Mouse (Mus musculus) midbrain, embryonic 10.5 days (tissue): ENCODE data around the gene Myo16. TPM values are rescaled to one million over a fixed set of nuclear protein-coding genes. Genes with fewer than 3 reads are reported as not detected.

ENCODE experiments used
- DNase-seq: peaks from one replicate; pipeline ENCODE4 v3.0.0-alpha.2; 2017; ENCODE audit warnings: low spot score
- H3K27ac ChIP-seq: fragments of 300-500 bp; sonication (generic); replicated peaks from 2 replicates; pipeline ENCODE4 v1.5.1; 2016; ENCODE audit warnings: mild to moderate bottlenecking
- H3K27me3 ChIP-seq: fragments of 300-500 bp; sonication (generic); 2 replicates; pipeline ENCODE4 v1.6.1; 2016; ENCODE audit warnings: low read depth, mild to moderate bottlenecking; ENCODE audit not compliant: poor library complexity, severe bottlenecking
- H3K36me3 ChIP-seq: fragments of 300-500 bp; sonication (generic); 2 replicates; pipeline ENCODE4 v1.6.1; 2016; ENCODE audit warnings: mild to moderate bottlenecking, moderate library complexity
- H3K4me1 ChIP-seq: fragments of 300-500 bp; sonication (generic); 2 replicates; pipeline ENCODE4 v1.6.1; 2016
- H3K4me3 ChIP-seq: fragments of 300-500 bp; sonication (generic); 2 replicates; pipeline ENCODE4 v1.5.1; 2016; ENCODE audit warnings: mild to moderate bottlenecking, moderate library complexity
- H3K9me3 ChIP-seq: fragments of 300-500 bp; sonication (generic); replicated peaks from 2 replicates; pipeline ENCODE4 v1.6.1; 2016; ENCODE audit warnings: mild to moderate bottlenecking
- WGBS: fragments of 180-500 bp; shearing (Covaris S2); methylation state at CpG from one replicate; pipeline ENCODE4 v1.1.7; 2016; 5-methylcytosine and 5-hydroxymethylcytosine counted together
- polyA plus RNA-seq: library from polyadenylated mRNA; unstranded; fragments of >200 nt; fragmentation: Nextera tagmentation; extraction: Ambion mirVana; gene quantifications from 2 replicates; pipeline ENCODE4 v1.2.1, GENCODE M21; 2016

Myo16 gene
- polyA plus RNA-seq, 1 experiment from 2014 or later: 2.5 TPM

DNA sequence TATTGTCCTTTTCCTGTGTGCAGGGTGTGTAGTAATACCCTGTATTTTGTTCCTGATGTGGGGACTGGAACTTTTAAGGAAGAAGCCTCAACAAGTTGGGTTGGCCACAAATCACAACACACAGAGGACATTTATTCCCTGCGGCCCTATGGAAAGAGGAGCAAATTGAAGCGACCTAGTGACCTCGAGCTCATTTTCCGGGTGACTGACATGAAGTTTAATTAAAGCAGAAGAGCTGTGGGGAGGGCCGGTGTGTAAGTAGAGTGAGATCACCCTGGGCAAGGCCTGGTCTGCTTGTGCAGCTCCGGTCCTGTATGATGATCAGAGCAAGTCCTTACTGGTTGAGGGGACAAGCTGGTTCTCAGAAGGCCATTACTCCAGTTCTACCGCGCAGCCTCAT, 363.7 kb downstream of the Myo16 start:
- Histone ChIP-seq H3K27me3 (no peaks in the 10 kb centered on the region), H3K9me3 (no peaks in the 10 kb centered on the region), H3K4me3 (no peak overlapping the region), H3K36me3 (no peaks in the 10 kb centered on the region), H3K27ac (0 out of 2 replicates have a peak overlapping the region, but pooled peaks have one; percentile 28), H3K4me1 (peaks cover 10% of the 10 kb centered on the region)
- WGBS: 75% methylated on average over 8 of the region's 8 CpGs
- DNase-seq: no peak

- WGBS: 86% methylated on average over 7 of the region's 7 CpGs
- H3K27me3 ChIP-seq: no peaks in the 10 kb centered on the region
- no peaks in the 10 kb centered on the region for H3K36me3 ChIP-seq
- no peak overlapping the region for H3K4me3 ChIP-seq
- no peaks in the 10 kb centered on the region for H3K4me1 ChIP-seq
- no peak for DNase-seq
- no peaks in the 10 kb centered on the region for H3K9me3 ChIP-seq
- no peak overlapping the region for H3K27ac ChIP-seq
Measured at GRCm38 (mm10) chr8:10519276-10519675, 365.6 kb downstream of the Myo16 start.

GRCm38 (mm10) chr8:10521463-10521862, 367.8 kb downstream of the Myo16 start:
- 81% methylated on average over 4 of the region's 4 CpGs for WGBS
- DNase-seq: no peak
- H3K9me3 ChIP-seq: no peaks in the 10 kb centered on the region
- no peak overlapping the region for H3K4me3 ChIP-seq
- peaks cover 14% of the 10 kb centered on the region for H3K4me1 ChIP-seq
- H3K27ac ChIP-seq: no peak overlapping the region
- H3K27me3 ChIP-seq: no peaks in the 10 kb centered on the region
- no peaks in the 10 kb centered on the region for H3K36me3 ChIP-seq

DNA sequence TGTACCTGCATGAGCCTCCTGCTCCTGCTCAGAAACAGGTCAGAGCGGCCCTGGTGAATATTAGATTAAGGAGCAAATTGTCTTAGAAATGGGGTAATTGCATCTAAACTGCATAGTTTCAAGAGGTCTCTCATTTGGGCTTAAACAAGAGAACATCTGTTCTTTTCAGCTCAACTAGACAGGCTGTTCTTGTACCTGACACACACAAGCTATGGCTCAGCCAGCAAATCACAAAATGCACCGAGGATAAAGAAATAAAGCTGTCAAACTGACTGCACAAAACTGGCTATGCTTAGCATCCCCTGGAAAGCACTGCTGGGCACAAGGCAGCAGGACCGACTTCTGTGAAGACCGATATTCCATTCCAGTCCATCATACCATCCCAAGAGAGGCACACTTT, 372.0 kb downstream of the Myo16 start:
- H3K36me3 ChIP-seq: no peaks in the 10 kb centered on the region
- no peaks in the 10 kb centered on the region for H3K27me3 ChIP-seq
- no peak overlapping the region for H3K4me3 ChIP-seq
- no peak for DNase-seq
- WGBS: 81% methylated on average over 4 of the region's 4 CpGs
- H3K4me1 ChIP-seq: peaks cover 20% of the 10 kb centered on the region
- no peaks in the 10 kb centered on the region for H3K9me3 ChIP-seq
- no peak overlapping the region; the same call in 1 of the 2 replicates for H3K27ac ChIP-seq

DNA sequence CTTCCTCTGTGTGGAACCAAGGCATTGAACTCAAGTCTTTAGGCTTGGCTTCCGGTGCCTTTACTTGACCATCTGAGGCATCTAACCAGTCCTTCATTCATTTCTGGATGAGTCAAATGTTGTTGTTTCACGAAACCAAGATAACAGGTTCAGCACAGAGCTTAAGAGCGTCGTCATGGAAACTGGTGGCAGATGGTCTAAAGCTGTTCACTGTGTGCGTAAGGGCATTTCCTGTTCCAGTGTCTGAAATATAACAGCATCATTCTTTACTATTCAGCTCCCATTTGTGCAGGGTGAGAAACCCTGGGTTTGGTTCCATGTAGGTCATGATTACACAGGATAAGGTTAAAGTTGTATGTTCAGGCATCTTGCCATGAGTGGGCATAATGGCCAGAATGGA, 372.9 kb downstream of the Myo16 start:
- 82% methylated on average over 5 of the region's 5 CpGs for WGBS
- Histone ChIP-seq H3K4me1 (peaks cover 20% of the 10 kb centered on the region), H3K27me3 (no peaks in the 10 kb centered on the region), H3K36me3 (no peaks in the 10 kb centered on the region), H3K27ac (no peak overlapping the region), H3K4me3 (no peak overlapping the region), H3K9me3 (no peaks in the 10 kb centered on the region)
- no peak for DNase-seq

GRCm38 (mm10) chr8:10534619-10535286, 381.0 kb downstream of the Myo16 start:
- Histone ChIP-seq H3K9me3 (no peaks in the 10 kb centered on the region), H3K4me1 (peaks cover 13% of the 10 kb centered on the region), H3K36me3 (no peaks in the 10 kb centered on the region), H3K27ac (no peak overlapping the region), H3K4me3 (no peak overlapping the region), H3K27me3 (no peaks in the 10 kb centered on the region)
- no peak for DNase-seq
- WGBS: 48% methylated on average over 16 of the region's 16 CpGs

DNA sequence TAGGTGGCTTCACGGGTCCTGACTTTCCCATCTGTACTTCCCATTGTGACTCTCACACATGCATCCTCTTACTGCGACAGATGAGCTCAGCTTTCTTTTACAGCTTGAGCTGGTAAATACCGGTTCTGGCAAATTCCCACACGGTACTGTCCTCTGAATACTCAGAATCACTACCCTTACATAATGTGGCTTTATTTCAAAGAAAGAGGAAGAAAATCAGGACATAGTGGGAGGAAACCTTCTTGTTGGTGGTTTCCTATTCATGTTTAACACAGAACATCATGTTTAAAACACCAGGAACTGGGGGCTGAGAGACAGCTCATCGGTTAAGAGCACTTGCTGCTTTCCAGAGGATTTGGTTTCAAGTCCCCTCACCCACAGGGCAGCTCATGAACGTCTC, 384.6 kb downstream of the Myo16 start:
- DNase-seq: no peak
- H3K9me3 ChIP-seq: no peaks in the 10 kb centered on the region; the same call in 1 of the 2 replicates
- H3K27me3 ChIP-seq: no peaks in the 10 kb centered on the region
- H3K36me3 ChIP-seq: no peaks in the 10 kb centered on the region
- peaks cover 13% of the 10 kb centered on the region for H3K4me1 ChIP-seq
- H3K27ac ChIP-seq: no peak overlapping the region
- 76% methylated on average over 6 of the region's 6 CpGs for WGBS
- H3K4me3 ChIP-seq: no peak overlapping the region

DNA sequence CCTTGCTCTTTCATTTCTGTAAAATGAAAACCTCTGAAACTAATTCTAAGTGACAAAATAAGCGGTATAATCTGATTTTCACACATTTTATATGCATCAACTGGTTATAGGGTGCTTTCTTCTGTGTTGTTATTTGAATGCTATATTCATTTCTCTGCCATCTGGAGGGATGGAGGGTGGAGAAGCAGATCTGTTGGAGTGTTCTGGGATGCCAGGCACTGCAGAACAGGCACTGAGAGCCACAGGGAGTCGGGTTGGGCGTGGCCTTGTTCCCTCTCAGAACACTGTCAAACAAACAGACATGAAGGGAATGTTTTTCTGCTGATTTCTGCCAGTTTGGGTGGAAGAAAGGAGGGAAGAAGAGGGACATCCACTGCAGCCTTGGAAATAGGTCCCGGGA, 386.0 kb downstream of the Myo16 start:
- Histone ChIP-seq H3K27ac (no peak overlapping the region), H3K27me3 (no peaks in the 10 kb centered on the region), H3K36me3 (peaks cover 3% of the 10 kb centered on the region; the same call in 1 of the 2 replicates), H3K9me3 (peaks cover 7% of the 10 kb centered on the region), H3K4me1 (peaks cover 7% of the 10 kb centered on the region), H3K4me3 (no peak overlapping the region)
- DNase-seq: no peak
- WGBS: 86% methylated on average over 4 of the region's 4 CpGs

GRCm38 (mm10) chr8:10545890-10546289, 392.2 kb downstream of the Myo16 start:
- DNase-seq: no peak

GRCm38 (mm10) chr8:10546519-10546918, 392.8 kb downstream of the Myo16 start:
- no peak for DNase-seq
- Histone ChIP-seq H3K9me3 (peaks cover 11% of the 10 kb centered on the region), H3K27me3 (no peaks in the 10 kb centered on the region), H3K4me3 (no peak overlapping the region), H3K27ac (no peak overlapping the region), H3K36me3 (peaks cover 3% of the 10 kb centered on the region; the same call in 1 of the 2 replicates), H3K4me1 (peaks cover 3% of the 10 kb centered on the region)
- WGBS: 90% methylated on average over 8 of the region's 8 CpGs

More at GRCm38 (mm10) chr8:10545890-10546289, 392.2 kb downstream of the Myo16 start:
- Histone ChIP-seq H3K36me3 (peaks cover 3% of the 10 kb centered on the region; the same call in 1 of the 2 replicates), H3K27me3 (no peaks in the 10 kb centered on the region), H3K4me3 (no peak overlapping the region), H3K9me3 (peaks cover 11% of the 10 kb centered on the region), H3K4me1 (peaks cover 3% of the 10 kb centered on the region), H3K27ac (no peak overlapping the region)
- WGBS: 89% methylated on average over 3 of the region's 3 CpGs

DNA sequence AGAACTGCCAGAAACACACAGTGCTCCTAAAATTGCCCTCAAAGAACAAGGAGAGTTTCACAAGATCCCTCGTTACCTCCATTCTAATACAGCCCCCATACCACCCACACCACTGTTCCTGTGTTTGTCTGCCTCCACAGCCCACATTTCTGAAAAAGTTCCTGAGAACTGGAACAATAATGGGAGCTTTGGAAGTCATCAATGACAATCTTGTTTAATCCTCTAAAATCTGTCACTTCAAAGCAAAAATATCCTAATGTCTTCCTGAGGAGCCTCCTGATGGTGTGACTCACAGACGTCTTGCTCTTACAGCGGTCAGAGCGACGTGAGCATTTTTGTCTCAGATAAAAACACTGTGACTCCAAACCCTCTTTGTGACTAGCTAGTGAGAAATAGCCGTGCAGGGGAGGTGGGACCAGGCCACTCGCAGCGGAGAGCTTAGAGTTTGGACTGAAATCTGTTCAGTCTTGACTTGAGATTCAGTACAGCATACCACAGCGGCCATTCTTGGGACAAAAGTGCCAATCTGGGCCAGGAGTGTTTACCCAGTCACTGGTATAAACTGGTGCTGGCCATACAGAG, 394.4 kb downstream of the Myo16 start:
- 72% methylated on average over 9 of the region's 9 CpGs for WGBS
- H3K27ac ChIP-seq: 0 out of 2 replicates have a peak overlapping the region, but pooled peaks have one; percentile 6
- DNase-seq: no peak

DNA sequence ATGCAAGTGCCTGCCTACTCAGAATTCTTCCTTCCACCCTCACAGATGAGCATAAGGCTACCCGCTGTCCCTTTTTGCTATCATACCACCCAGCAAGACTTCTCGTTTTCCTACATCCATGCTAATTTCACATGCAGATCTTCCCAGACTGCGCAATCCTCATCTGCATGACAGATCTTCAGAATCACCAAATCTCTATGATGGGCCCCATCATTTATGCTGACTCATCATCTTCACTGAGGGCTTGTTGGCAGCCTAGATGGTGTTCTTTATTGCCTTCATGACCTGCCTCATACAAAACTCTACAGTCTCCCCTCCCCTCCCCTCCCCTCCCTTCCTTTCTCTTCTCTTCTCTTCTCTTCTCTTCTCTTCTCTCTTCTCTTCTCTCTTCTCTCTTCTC, 395.7 kb downstream of the Myo16 start:
- Histone ChIP-seq H3K4me3 (no peak overlapping the region), H3K27me3 (no peaks in the 10 kb centered on the region), H3K9me3 (peaks cover 6% of the 10 kb centered on the region), H3K27ac (no peak overlapping the region), H3K36me3 (no peaks in the 10 kb centered on the region), H3K4me1 (peaks cover 3% of the 10 kb centered on the region)
- WGBS: 94% methylated on average over 3 of the region's 3 CpGs
- no peak for DNase-seq

More for the DNA sequence above, 394.4 kb downstream of the Myo16 start:
- Histone ChIP-seq H3K4me3 (no peak overlapping the region), H3K4me1 (peaks cover 3% of the 10 kb centered on the region), H3K36me3 (peaks cover 3% of the 10 kb centered on the region; the same call in 1 of the 2 replicates), H3K27me3 (no peaks in the 10 kb centered on the region), H3K9me3 (peaks cover 11% of the 10 kb centered on the region)

- Histone ChIP-seq H3K27me3 (no peaks in the 10 kb centered on the region; the same call in 1 of the 2 replicates), H3K4me3 (no peak overlapping the region), H3K9me3 (no peaks in the 10 kb centered on the region), H3K36me3 (0 out of 2 replicates have a peak, but pooled peaks cover 1% of the 10 kb centered on the region), H3K4me1 (peaks cover 23% of the 10 kb centered on the region), H3K27ac (no peak overlapping the region)
- 85% methylated on average over 7 of the region's 7 CpGs for WGBS
- no peak for DNase-seq
Measured at GRCm38 (mm10) chr8:10557961-10558360, 404.2 kb downstream of the Myo16 start.
